Mouse (Mus musculus): ENCODE results near the gene Iah1. TPM values are rescaled to one million over a fixed set of nuclear protein-coding genes. Genes with fewer than 3 reads are reported as not detected.
A peak's percentile ranks its signal among the peaks of the same experiment; 100 is the strongest.

Gene Iah1
- polyA plus RNA-seq, 1 experiment from 2014 or later = 91.3 TPM

- Histone ChIP-seq H3K27ac (ENCODE audit: low read depth, low read length) (no peak overlapping the region), H3K27me3 (replicated peaks; ENCODE audit: control insufficient read depth, insufficient read depth, low read length) (no peaks in the 10 kb centered on the region), H3K9ac (ENCODE audit: low read depth, low read length) (no peak overlapping the region), H3K4me3 (ENCODE audit: low read depth, low read length) (no peak overlapping the region), H3K4me1 (replicated peaks; ENCODE audit: control insufficient read depth, insufficient read depth, low read length) (no peaks in the 10 kb centered on the region), H3K9me3 (ENCODE audit: control insufficient read depth) (no peaks in the 10 kb centered on the region), H3K4me2 (replicated peaks; ENCODE audit: low read depth) (no peak overlapping the region), H3K36me3 (ENCODE audit: control insufficient read depth, insufficient read depth) (peaks cover 72% of the 10 kb centered on the region)
- no peak for ATAC-seq
- TF ChIP-seq CTCF (IDR thresholded peaks at IDR 0.05; ENCODE audit: low read depth) = no peak
- WGBS = 72% methylated on average over 5 of the region's 5 CpGs
These were observed 7.9 kb downstream of the Iah1 start for GRCm38 (mm10) chr12:21324101-21324500.

GRCm38 (mm10) chr12:21325266-21325665 lies 9.1 kb downstream of the Iah1 start:
- H3K4me3 ChIP-seq (ENCODE audit: low read depth, low read length) = no peak overlapping the region
- H3K4me1 ChIP-seq (replicated peaks; ENCODE audit: control insufficient read depth, insufficient read depth, low read length) = no peaks in the 10 kb centered on the region
- no peaks in the 10 kb centered on the region for H3K9me3 ChIP-seq (ENCODE audit: control insufficient read depth)
- no peak for ATAC-seq
- TF ChIP-seq CTCF (IDR thresholded peaks at IDR 0.05; ENCODE audit: low read depth) = no peak
- 92% methylated on average over 8 of the region's 8 CpGs for WGBS
- no peak overlapping the region for H3K9ac ChIP-seq (ENCODE audit: low read depth, low read length)
- H3K27me3 ChIP-seq (replicated peaks; ENCODE audit: control insufficient read depth, insufficient read depth, low read length) = no peaks in the 10 kb centered on the region
- H3K36me3 ChIP-seq (ENCODE audit: control insufficient read depth, insufficient read depth) = peaks cover 73% of the 10 kb centered on the region
- H3K4me2 ChIP-seq (replicated peaks; ENCODE audit: low read depth) = no peak overlapping the region
- no peak overlapping the region for H3K27ac ChIP-seq (ENCODE audit: low read depth, low read length)

- TF ChIP-seq CTCF (IDR thresholded peaks at IDR 0.05; ENCODE audit: low read depth) = no peak
- H3K4me2 ChIP-seq (replicated peaks; ENCODE audit: low read depth) = no peak overlapping the region
- no peaks in the 10 kb centered on the region for H3K9me3 ChIP-seq (ENCODE audit: control insufficient read depth)
- no peaks in the 10 kb centered on the region for H3K27me3 ChIP-seq (replicated peaks; ENCODE audit: control insufficient read depth, insufficient read depth, low read length)
- WGBS = 90% methylated on average over 3 of the region's 3 CpGs
- no peaks in the 10 kb centered on the region for H3K4me1 ChIP-seq (replicated peaks; ENCODE audit: control insufficient read depth, insufficient read depth, low read length)
- peaks cover 70% of the 10 kb centered on the region for H3K36me3 ChIP-seq (ENCODE audit: control insufficient read depth, insufficient read depth)
- no peak for ATAC-seq
- no peak overlapping the region for H3K27ac ChIP-seq (ENCODE audit: low read depth, low read length)
- H3K9ac ChIP-seq (ENCODE audit: low read depth, low read length) = no peak overlapping the region
- no peak overlapping the region for H3K4me3 ChIP-seq (ENCODE audit: low read depth, low read length)
These were observed 10.1 kb downstream of the Iah1 start for GRCm38 (mm10) chr12:21326325-21326724.

- peaks cover 70% of the 10 kb centered on the region for H3K36me3 ChIP-seq (ENCODE audit: control insufficient read depth, insufficient read depth)
- 89% methylated on average over 9 of the region's 9 CpGs for WGBS
- no peak for ATAC-seq
- no peak overlapping the region for H3K4me2 ChIP-seq (replicated peaks; ENCODE audit: low read depth)
- H3K4me3 ChIP-seq (ENCODE audit: low read depth, low read length) = no peak overlapping the region
- no peaks in the 10 kb centered on the region for H3K27me3 ChIP-seq (replicated peaks; ENCODE audit: control insufficient read depth, insufficient read depth, low read length)
- H3K9ac ChIP-seq (ENCODE audit: low read depth, low read length) = no peak overlapping the region
- H3K27ac ChIP-seq (ENCODE audit: low read depth, low read length) = peak overlapping the region; percentile 46; the same call in 1 of the 2 replicates
- TF ChIP-seq CTCF (IDR thresholded peaks at IDR 0.05; ENCODE audit: low read depth) = no peak
- no peaks in the 10 kb centered on the region for H3K9me3 ChIP-seq (ENCODE audit: control insufficient read depth)
- no peaks in the 10 kb centered on the region for H3K4me1 ChIP-seq (replicated peaks; ENCODE audit: control insufficient read depth, insufficient read depth, low read length)
These were observed 13.6 kb downstream of the Iah1 start for GRCm38 (mm10) chr12:21329661-21330400.

- H3K4me1 ChIP-seq (replicated peaks; ENCODE audit: control insufficient read depth, insufficient read depth, low read length) = no peaks in the 10 kb centered on the region
- H3K27me3 ChIP-seq (replicated peaks; ENCODE audit: control insufficient read depth, insufficient read depth, low read length) = no peaks in the 10 kb centered on the region
- no peak overlapping the region for H3K4me3 ChIP-seq (ENCODE audit: low read depth, low read length)
- no peak overlapping the region for H3K9ac ChIP-seq (ENCODE audit: low read depth, low read length)
- WGBS = 81% methylated on average over 10 of the region's 10 CpGs
- peaks cover 68% of the 10 kb centered on the region for H3K36me3 ChIP-seq (ENCODE audit: control insufficient read depth, insufficient read depth)
- H3K27ac ChIP-seq (ENCODE audit: low read depth, low read length) = no peak overlapping the region
- no peaks in the 10 kb centered on the region for H3K9me3 ChIP-seq (ENCODE audit: control insufficient read depth)
- no peak overlapping the region for H3K4me2 ChIP-seq (replicated peaks; ENCODE audit: low read depth)
- TF ChIP-seq CTCF (IDR thresholded peaks at IDR 0.05; ENCODE audit: low read depth) = peak; percentile 20
- no peak for ATAC-seq
These were observed 14.9 kb downstream of the Iah1 start for GRCm38 (mm10) chr12:21330961-21331576.

- Histone ChIP-seq H3K27ac (ENCODE audit: low read depth, low read length) (no peak overlapping the region), H3K9me3 (ENCODE audit: control insufficient read depth) (no peaks in the 10 kb centered on the region), H3K27me3 (replicated peaks; ENCODE audit: control insufficient read depth, insufficient read depth, low read length) (no peaks in the 10 kb centered on the region), H3K9ac (ENCODE audit: low read depth, low read length) (no peak overlapping the region), H3K4me3 (ENCODE audit: low read depth, low read length) (no peak overlapping the region), H3K4me2 (replicated peaks; ENCODE audit: low read depth) (no peak overlapping the region), H3K36me3 (ENCODE audit: control insufficient read depth, insufficient read depth) (peaks cover 71% of the 10 kb centered on the region), H3K4me1 (replicated peaks; ENCODE audit: control insufficient read depth, insufficient read depth, low read length) (no peaks in the 10 kb centered on the region)
- 85% methylated on average over 6 of the region's 6 CpGs for WGBS
- no peak for TF ChIP-seq CTCF (IDR thresholded peaks at IDR 0.05; ENCODE audit: low read depth)
- no peak for ATAC-seq
These were observed 15.5 kb downstream of the Iah1 start for GRCm38 (mm10) chr12:21331711-21332110.
